Mouse (Mus musculus) G1E (cell line): ENCODE data around the gene Dffb.

ENCODE experiments used
- CTCF ChIP-seq: IDR thresholded peaks from 2 replicates; pipeline ENCODE4 v1.5.1; 2012; ENCODE audit warnings: low read depth, low read length, inconsistent platforms, mixed read lengths
- GATA1 ChIP-seq: IDR thresholded peaks from 2 replicates; pipeline ENCODE4 v1.6.1; 2012; ENCODE audit warnings: borderline replicate concordance, low read length, inconsistent platforms, mixed read lengths
- GATA2 ChIP-seq: IDR thresholded peaks from 2 replicates; pipeline ENCODE4 v1.6.1; 2012; ENCODE audit warnings: low read depth, low read length, inconsistent platforms, borderline replicate concordance
- POLR2AphosphoS5 ChIP-seq: IDR thresholded peaks from 2 replicates; pipeline ENCODE4 v1.6.1; 2012; ENCODE audit warnings: low read depth, low read length, inconsistent platforms; ENCODE audit not compliant: insufficient replicate concordance
- TAL1 ChIP-seq: conservative IDR thresholded peaks from 2 replicates; pipeline ENCODE4 v1.6.1; 2012; ENCODE audit warnings: low read depth, low read length, inconsistent platforms, mixed read lengths

GRCm38 (mm10) chr4:154010907-154011645 lies 36.1 kb upstream of the Dffb start:
- TF ChIP-seq POLR2AphosphoS5 (no peak), CTCF (no peak), TAL1 (no peak), GATA1 (no peak), GATA2 (no peak)
